Mouse (Mus musculus) MEL (cell line): ENCODE data around the gene Lsm2. TPM values are rescaled to one million over a fixed set of nuclear protein-coding genes. Genes with fewer than 3 reads are reported as not detected.

Experiments used
- DNase-seq: peaks from one replicate; pipeline ENCODE4 v3.0.0; 2011; ENCODE audit warnings: low read depth, low spot score
- H3K27ac ChIP-seq: 2 replicates; pipeline ENCODE4 v1.5.1; 2012; ENCODE audit warnings: low read depth, mild to moderate bottlenecking, control low read depth, low read length, moderate library complexity; ENCODE audit not compliant: control insufficient read depth
- H3K27me3 ChIP-seq, 2 experiments: fragments of 150-350 bp in 1 of 2; sonication (generic) in 1 of 2; 2 replicates each; pipeline ENCODE4 v1.6.1; 2012; ENCODE audit warnings: low read length in 2 of 2, mild to moderate bottlenecking in 2 of 2, improper control_type of control experiment in 1 of 2, moderate library complexity in 1 of 2; ENCODE audit not compliant: insufficient read depth in 2 of 2, control insufficient read depth in 1 of 2
- H3K36me3 ChIP-seq, 2 experiments: 2 replicates each; pipeline ENCODE4 v1.6.1; 2012 to 2014; ENCODE audit warnings: low read length in 2 of 2, improper control_type of control experiment in 1 of 2, inconsistent platforms in 1 of 2, mild to moderate bottlenecking in 1 of 2; ENCODE audit not compliant: insufficient read depth in 2 of 2, control insufficient read depth in 1 of 2
- H3K4me1 ChIP-seq, 2 experiments: fragments of 150-350 bp in 1 of 2; sonication (generic) in 1 of 2; 2 replicates each; pipeline ENCODE4 v1.6.1; 2012; ENCODE audit warnings: low read length in 2 of 2, improper control_type of control experiment in 1 of 2, mild to moderate bottlenecking in 1 of 2; ENCODE audit not compliant: insufficient read depth in 2 of 2, control insufficient read depth in 1 of 2
- H3K4me3 ChIP-seq, 2 experiments: fragments of 150-350 bp in 1 of 2; sonication (generic) in 1 of 2; 2 replicates each; pipeline ENCODE4 v1.5.1; 2012; ENCODE audit warnings: low read depth in 2 of 2, low read length in 2 of 2, mild to moderate bottlenecking in 2 of 2, moderate library complexity in 2 of 2, control low read depth in 1 of 2, improper control_type of control experiment in 1 of 2; ENCODE audit not compliant: control insufficient read depth in 1 of 2, insufficient read depth in 1 of 2
- H3K79me2 ChIP-seq: 2 replicates; pipeline ENCODE4 v1.6.1; 2012; ENCODE audit warnings: mild to moderate bottlenecking, low read length, moderate library complexity; ENCODE audit not compliant: control insufficient read depth, poor library complexity, insufficient read depth
- H3K9ac ChIP-seq: 2 replicates; pipeline ENCODE4 v1.6.1; 2012; ENCODE audit warnings: low read depth, mild to moderate bottlenecking, control low read depth, low read length, moderate library complexity; ENCODE audit not compliant: control insufficient read depth, poor library complexity, severe bottlenecking
- H3K9me3 ChIP-seq: fragments of 150-350 bp; sonication (generic); replicated peaks from 2 replicates; pipeline ENCODE4 v1.6.1; 2012; ENCODE audit warnings: mild to moderate bottlenecking, low read length, improper control_type of control experiment, moderate library complexity; ENCODE audit not compliant: insufficient read depth
- CTCF ChIP-seq, 3 experiments: IDR thresholded peaks in 2 of 3; conservative IDR thresholded peaks in 1 of 3; 2 replicates each; pipeline ENCODE4 v1.5.1; 2011 to 2012; ENCODE audit warnings: low read length in 3 of 3, low read depth in 2 of 3, mild to moderate bottlenecking in 2 of 3, improper control_type of control experiment in 1 of 3, inconsistent platforms in 1 of 3, mixed read lengths in 1 of 3, moderate library complexity in 1 of 3; ENCODE audit not compliant: control insufficient read depth in 1 of 3, insufficient read depth in 1 of 3, poor library complexity in 1 of 3, severe bottlenecking in 1 of 3
- E2F4 ChIP-seq: IDR thresholded peaks from 2 replicates; pipeline ENCODE4 v1.6.1; 2011; ENCODE audit warnings: low read depth, low read length, improper control_type of control experiment, borderline replicate concordance
- EP300 ChIP-seq, 2 experiments: IDR thresholded peaks; 2 replicates each; pipeline ENCODE4 v1.6.1; 2011; ENCODE audit warnings: improper control_type of control experiment in 2 of 2, low read length in 2 of 2, low read depth in 1 of 2, mild to moderate bottlenecking in 1 of 2
- JUND ChIP-seq: IDR thresholded peaks from 2 replicates; pipeline ENCODE4 v1.6.1; 2011; ENCODE audit warnings: low read depth, mild to moderate bottlenecking, improper control_type of control experiment, low read length
- MAX ChIP-seq: IDR thresholded peaks from 2 replicates; pipeline ENCODE4 v1.6.1; 2011; ENCODE audit warnings: low read length, improper control_type of control experiment
- MYB ChIP-seq: IDR thresholded peaks from 2 replicates; pipeline ENCODE4 v1.6.1; 2011; ENCODE audit warnings: mild to moderate bottlenecking, low read depth, low read length, improper control_type of control experiment
- MYC ChIP-seq: IDR thresholded peaks from 2 replicates; pipeline ENCODE4 v1.6.1; 2011; ENCODE audit warnings: low read depth, mild to moderate bottlenecking, low read length, improper control_type of control experiment, moderate library complexity
- NELFE ChIP-seq: IDR thresholded peaks from 2 replicates; pipeline ENCODE4 v1.6.1; 2011; ENCODE audit warnings: low read depth, low read length, improper control_type of control experiment
- NRF1 ChIP-seq: IDR thresholded peaks from 2 replicates; pipeline ENCODE4 v1.6.1; 2014; ENCODE audit warnings: low read depth, mild to moderate bottlenecking, inconsistent platforms, low read length, improper control_type of control experiment, moderate library complexity; ENCODE audit not compliant: poor library complexity, insufficient read depth, severe bottlenecking
- POLR2A ChIP-seq, 2 experiments: IDR thresholded peaks; 2 replicates each; pipeline ENCODE4 v1.6.1; 2011 to 2012; ENCODE audit warnings: low read length in 2 of 2, mild to moderate bottlenecking in 2 of 2, control low read depth in 1 of 2, improper control_type of control experiment in 1 of 2, low read depth in 1 of 2, moderate library complexity in 1 of 2; ENCODE audit not compliant: control insufficient read depth in 1 of 2, insufficient read depth in 1 of 2, poor library complexity in 1 of 2
- POLR2AphosphoS2 ChIP-seq: IDR thresholded peaks from 2 replicates; pipeline ENCODE4 v1.6.1; 2011; ENCODE audit warnings: low read length, improper control_type of control experiment
- USF1 ChIP-seq: IDR thresholded peaks from 2 replicates; pipeline ENCODE4 v1.6.1; 2014; ENCODE audit warnings: low read depth, mild to moderate bottlenecking, inconsistent platforms, low read length, improper control_type of control experiment, moderate library complexity
- USF2 ChIP-seq, 2 experiments: IDR thresholded peaks; 2 replicates each; pipeline ENCODE4 v1.6.1; 2011 to 2012; ENCODE audit warnings: improper control_type of control experiment in 2 of 2, low read length in 2 of 2, borderline replicate concordance in 1 of 2, inconsistent platforms in 1 of 2, low read depth in 1 of 2, mild to moderate bottlenecking in 1 of 2; ENCODE audit not compliant: insufficient read depth in 1 of 2
- ZC3H11A ChIP-seq: IDR thresholded peaks from 2 replicates; pipeline ENCODE4 v1.6.1; 2012; ENCODE audit warnings: low read depth, mild to moderate bottlenecking, inconsistent platforms, low read length, improper control_type of control experiment
- ZNF384 ChIP-seq: IDR thresholded peaks from 2 replicates; pipeline ENCODE4 v1.6.1; 2012; ENCODE audit warnings: low read depth, mild to moderate bottlenecking, inconsistent platforms, low read length, improper control_type of control experiment
- polyA plus RNA-seq, 2 experiments: library from polyadenylated mRNA; stranded (reverse) in 1 of 2; unstranded in 1 of 2; fragments of >175 nt in 1 of 2; fragments of >200 nt in 1 of 2; gene quantifications; 2 replicates each; pipeline versions ENCODE4 v1.2.1 to v1.2.4; 2012; ENCODE audit warnings: low replicate concordance in 2 of 2, low read depth in 1 of 2; ENCODE audit not compliant: insufficient read length in 2 of 2, insufficient read depth in 1 of 2, missing spikeins in 1 of 2
- total RNA-seq: library from RNA; depleted of rRNA; stranded (reverse); fragments of 300-350 nt; gene quantifications from 2 replicates; pipeline ENCODE4 v1.2.3, GENCODE M21; 2012

The Lsm2 gene
- total and polyA plus RNA-seq, 3 experiments, result 57.9 to 180 TPM; not detected in 1

DNA sequence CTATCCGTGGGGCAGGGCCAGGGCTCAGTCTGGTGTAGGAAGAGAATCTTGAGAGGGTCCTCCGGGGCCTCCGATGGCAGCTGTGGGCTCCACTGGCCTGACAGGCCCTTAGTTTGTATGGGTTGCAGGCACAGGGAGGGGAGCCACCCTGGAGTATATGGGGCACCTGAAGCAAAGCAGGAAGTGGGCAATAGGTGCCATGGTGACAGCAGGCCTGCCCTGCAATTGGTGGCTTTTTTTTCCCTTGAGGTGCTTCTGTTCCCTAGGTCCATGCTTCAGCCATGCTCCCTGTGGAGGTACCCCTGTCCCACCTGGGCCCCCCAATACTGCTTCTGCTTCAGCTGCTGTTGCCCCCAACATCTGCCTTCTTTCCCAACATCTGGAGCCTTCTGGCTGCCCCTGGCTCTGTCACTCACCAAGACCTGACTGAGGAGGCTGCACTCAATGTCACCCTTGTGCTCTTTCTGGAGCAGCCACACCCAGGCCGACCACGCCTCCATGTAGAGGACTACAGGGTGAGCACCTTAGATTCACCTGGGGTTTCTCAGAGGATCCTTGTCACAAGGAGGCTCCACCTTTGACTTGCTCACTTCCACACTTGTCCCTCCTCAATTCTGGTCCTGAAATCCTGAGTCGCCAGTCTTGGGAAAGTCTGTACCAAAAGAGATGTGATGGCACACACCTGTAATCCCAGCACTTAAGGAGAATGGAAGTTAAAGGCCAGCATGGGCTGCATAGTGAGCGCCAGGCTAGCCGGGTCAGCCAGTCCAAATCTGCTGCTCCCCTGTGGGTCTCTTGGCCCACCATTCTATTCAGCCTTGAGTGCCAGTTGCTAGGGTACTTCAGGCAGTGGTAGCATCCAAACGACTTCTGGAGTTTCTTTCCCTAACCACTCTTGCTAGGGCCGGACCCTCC is 35.4 kb downstream of the Lsm2 start:
- H3K36me3 ChIP-seq, result peaks cover 0 to 13% of the 10 kb centered on the region in 2 experiments; a peak in 3 of 4 replicates
- TF ChIP-seq CTCF (IDR thresholded peaks at IDR 0.05 in 2 of 3, conservative IDR thresholded peaks at IDR 0.05 in 1 of 3; ENCODE audit: control insufficient read depth in 1 of 3, insufficient read depth in 1 of 3, low read depth in 2 of 3, low read length in 3 of 3, poor library complexity in 1 of 3, severe bottlenecking in 1 of 3) (no peak), POLR2A (IDR thresholded peaks at IDR 0.05; ENCODE audit: control insufficient read depth in 1 of 2, insufficient read depth in 1 of 2, low read depth in 1 of 2, low read length in 2 of 2, poor library complexity in 1 of 2) (peak in 1 of 2 experiments; percentile 31; a peak in 1 of 4 replicates), POLR2AphosphoS2 (peak; percentile 66), ZNF384 (no peak), ZC3H11A (no peak)
- H3K9ac ChIP-seq, result 0 out of 2 replicates have a peak overlapping the region, but pooled peaks have one; percentile 14
- peaks cover 0 to 23% of the 10 kb centered on the region in 2 experiments; a peak in 3 of 4 replicates for H3K4me1 ChIP-seq
- no peak for DNase-seq
- no peaks in the 10 kb centered on the region for H3K79me2 ChIP-seq
- no peaks in the 10 kb centered on the region for H3K27me3 ChIP-seq
- no peaks in the 10 kb centered on the region for H3K9me3 ChIP-seq
- no peak overlapping the region for H3K27ac ChIP-seq
- H3K4me3 ChIP-seq, result no peak overlapping the region

DNA sequence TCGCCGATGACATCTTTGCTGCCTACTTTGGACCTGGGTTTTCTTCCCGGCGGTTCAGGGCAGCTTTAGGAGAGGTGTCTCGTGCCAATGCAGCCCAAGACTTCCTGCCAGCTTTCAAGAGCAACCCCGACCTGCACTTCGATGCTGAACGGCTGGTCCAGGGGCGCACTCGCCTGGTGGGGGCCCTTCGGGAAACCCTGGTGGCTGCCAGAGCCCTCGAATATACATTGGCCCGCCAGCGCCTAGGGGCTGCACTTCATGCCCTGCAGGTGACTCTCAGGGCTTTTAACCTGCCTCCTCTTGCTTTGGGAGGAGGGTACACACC is 36.0 kb downstream of the Lsm2 start:
- Histone ChIP-seq H3K9me3 (no peaks in the 10 kb centered on the region), H3K9ac (no peak overlapping the region), H3K27ac (no peak overlapping the region), H3K36me3 (peaks cover 0 to 18% of the 10 kb centered on the region in 2 experiments; a peak in 3 of 4 replicates), H3K4me1 (peaks cover 2 to 29% of the 10 kb centered on the region in 2 experiments), H3K79me2 (no peaks in the 10 kb centered on the region), H3K4me3 (no peak overlapping the region), H3K27me3 (no peaks in the 10 kb centered on the region)
- DNase-seq, result no peak
- TF ChIP-seq EP300 (IDR thresholded peaks at IDR 0.05; ENCODE audit: low read depth in 1 of 2, low read length in 2 of 2), result no peak
- TF ChIP-seq USF2 (IDR thresholded peaks at IDR 0.05; ENCODE audit: borderline replicate concordance in 1 of 2, insufficient read depth in 1 of 2, low read depth in 1 of 2, low read length in 2 of 2), result no peak
- no peak for TF ChIP-seq USF1
- TF ChIP-seq MAX, result no peak
- no peak for TF ChIP-seq NRF1
- TF ChIP-seq MYC, result no peak
- no peak for TF ChIP-seq NELFE
- TF ChIP-seq MYB, result no peak
- no peak for TF ChIP-seq E2F4
- TF ChIP-seq JUND, result no peak
